Mouse (Mus musculus) megakaryocyte, embryonic 14.5 days (primary cell): Measurements from ENCODE around the gene Clint1.

Experiments
- FLI1 ChIP-seq: IDR thresholded peaks from 2 replicates; pipeline ENCODE4 v1.6.1; 2012; ENCODE audit warnings: low read length, inconsistent platforms, mixed read lengths
- GATA1 ChIP-seq: IDR thresholded peaks from 3 replicates; pipeline ENCODE4 v1.6.1; 2012; ENCODE audit warnings: mixed read lengths, low read length, inconsistent platforms, borderline replicate concordance

- TF ChIP-seq GATA1 = no peak
- TF ChIP-seq FLI1 = no peak
Measured at GRCm38 (mm10) chr11:45916196-45916595, 64.3 kb downstream of the Clint1 start.
